Mouse (Mus musculus) testis, adult 2 months (tissue): Measurements from ENCODE around the gene Fgfrl1.

ENCODE experiments used
- CTCF ChIP-seq: fragments of 200-500 bp; IDR thresholded peaks from 2 replicates; pipeline ENCODE4 v1.5.1; 2012; ENCODE audit warnings: low read depth, mild to moderate bottlenecking, inconsistent platforms, low read length, moderate library complexity; ENCODE audit not compliant: control insufficient read depth, insufficient read depth, insufficient replicate concordance
- POLR2A ChIP-seq: fragments of 200-500 bp; IDR thresholded peaks from 2 replicates; pipeline ENCODE4 v1.6.1; 2012; ENCODE audit warnings: low read depth, mild to moderate bottlenecking, inconsistent platforms, low read length, moderate library complexity; ENCODE audit not compliant: control insufficient read depth

DNA sequence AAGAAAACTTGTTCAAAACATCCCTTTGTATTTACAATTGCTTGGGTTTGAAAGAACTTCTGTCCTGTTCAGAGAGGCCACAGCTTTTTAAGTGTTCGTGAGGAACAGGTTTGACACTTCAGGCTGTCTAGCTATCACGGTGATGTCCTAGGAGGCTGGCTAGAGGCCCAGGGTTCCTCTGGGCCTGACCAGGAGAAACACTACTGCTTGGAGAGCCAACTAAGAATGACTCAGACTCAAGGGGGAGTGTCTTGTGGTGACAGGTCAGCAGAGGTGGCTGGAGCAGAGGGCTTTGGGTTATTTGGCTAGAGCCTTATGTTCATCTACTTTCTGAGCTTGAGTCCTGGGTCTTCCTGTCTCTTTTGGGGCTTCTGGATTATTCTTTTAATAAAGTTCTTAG is 31.8 kb downstream of the Fgfrl1 start:
- no peak for TF ChIP-seq POLR2A
- no peak for TF ChIP-seq CTCF
